Mouse (Mus musculus) limb, embryonic 15.5 days (tissue): ENCODE measurements around the gene Ncl. TPM values are rescaled to one million over a fixed set of nuclear protein-coding genes. Genes with fewer than 3 reads are reported as not detected.

Source experiments
- ATAC-seq: fragments of 200-750 bp; cut with Nextera tagmentation; 2 replicates; pipeline ENCODE4 v1.8.0; 2017; ENCODE audit warnings: low read depth, moderate TSS enrichment; ENCODE audit not compliant: insufficient number of reproducible peaks, low FRiP score, low TSS enrichment
- H3K27ac ChIP-seq: fragments of 300-500 bp; sonication (generic); 2 replicates; pipeline ENCODE4 v1.5.1; 2015; ENCODE audit warnings: moderate library complexity, mild to moderate bottlenecking, inconsistent platforms
- H3K27me3 ChIP-seq: fragments of 300-500 bp; sonication (generic); 2 replicates; pipeline ENCODE4 v1.6.1; 2015; ENCODE audit warnings: inconsistent platforms
- H3K36me3 ChIP-seq: fragments of 300-500 bp; sonication (generic); 2 replicates; pipeline ENCODE4 v1.6.1; 2015; ENCODE audit warnings: inconsistent platforms
- H3K4me1 ChIP-seq: fragments of 300-500 bp; sonication (generic); 2 replicates; pipeline ENCODE4 v1.6.1; 2015; ENCODE audit warnings: inconsistent platforms
- H3K4me2 ChIP-seq: fragments of 300-500 bp; sonication (generic); 2 replicates; pipeline ENCODE4 v1.6.1; 2015; ENCODE audit warnings: mild to moderate bottlenecking, inconsistent platforms
- H3K4me3 ChIP-seq: fragments of 300-500 bp; sonication (generic); 2 replicates; pipeline ENCODE4 v1.5.1; 2015; ENCODE audit warnings: mild to moderate bottlenecking, inconsistent platforms
- H3K9ac ChIP-seq: fragments of 300-500 bp; sonication (generic); 2 replicates; pipeline ENCODE4 v1.6.1; 2015; ENCODE audit warnings: inconsistent platforms
- H3K9me3 ChIP-seq: fragments of 300-500 bp; sonication (generic); 2 replicates; pipeline ENCODE4 v1.6.1; 2016; ENCODE audit warnings: inconsistent platforms
- WGBS: fragments of 180-500 bp; shearing (Covaris S2); methylation state at CpG from one replicate; pipeline ENCODE4 v1.1.7; 2015; 5-methylcytosine and 5-hydroxymethylcytosine counted together
- microRNA-seq: library from miRNA; unstranded; fragments of <30 nt; microRNA quantifications from one replicate; pipeline ENCODE4, GENCODE M21; 2016
- polyA plus RNA-seq: library from polyadenylated mRNA; unstranded; fragments of >200 nt; fragmentation: Nextera tagmentation; extraction: Ambion mirVana; gene quantifications from 2 replicates; pipeline ENCODE4 v1.2.1, GENCODE M21; 2015

Gene Ncl
- polyA plus RNA-seq, 1 experiment from 2014 or later: 369 TPM

DNA sequence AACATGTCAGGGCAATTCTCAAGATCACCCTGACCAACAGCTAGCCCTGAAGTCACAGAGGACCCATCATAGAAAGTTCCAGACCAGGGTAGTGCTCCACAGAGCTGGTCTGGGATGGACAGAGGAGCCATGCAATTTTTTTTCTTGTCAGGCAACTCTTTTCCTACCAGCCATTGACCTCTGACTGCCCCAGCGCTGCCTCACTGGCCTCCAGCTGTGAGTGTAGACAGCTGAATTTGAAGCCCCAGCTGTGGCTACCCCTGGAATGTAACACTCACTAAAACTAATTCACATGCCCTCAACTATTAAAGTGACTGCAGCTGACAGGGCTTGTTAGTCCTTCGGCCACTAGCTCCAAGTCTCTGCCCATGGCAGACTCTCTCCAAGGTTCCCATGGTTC lies 59.1 kb downstream of the Ncl start:
- Histone ChIP-seq H3K36me3 (peaks cover 1% of the 10 kb centered on the region; the same call in 1 of the 2 replicates), H3K27ac (no peak overlapping the region), H3K4me3 (no peak overlapping the region), H3K9me3 (no peaks in the 10 kb centered on the region), H3K27me3 (peaks cover 11% of the 10 kb centered on the region; the same call in 1 of the 2 replicates), H3K4me2 (no peak overlapping the region), H3K9ac (no peak overlapping the region), H3K4me1 (peaks cover 25% of the 10 kb centered on the region)
- no peak for ATAC-seq
- WGBS: 27% methylated on average over 2 of the region's 2 CpGs

Small RNA genes within 50 kb of the gene (microRNA-seq; reads per million reads assigned to microRNA genes)
- gene mmu-mir-3535: 41.3 reads per million, percentile 38 among the genes with 10 or more reads in this experiment

Other genes starting within 250 kb of the Ncl start
- 0.92 and 1.5 TPM in 2 replicates for gene Htr2b, start 247.4 kb downstream of the Ncl start, polyA plus RNA-seq
- gene Gm21972, start 225.8 kb downstream of the Ncl start, polyA plus RNA-seq: 0.47 TPM in 1 of 2 replicates, not detected in the other
- 16.6 and 19.2 TPM in 2 replicates for gene Armc9, start 204.6 kb downstream of the Ncl start, polyA plus RNA-seq
- gene B3gnt7, start 56.6 kb downstream of the Ncl start, polyA plus RNA-seq: 5.0 and 6.2 TPM in 2 replicates
- gene Nmur1, start 66.8 kb upstream of the Ncl start, polyA plus RNA-seq: not detected in 2 replicates
- not detected in 2 replicates for gene Tex44, start 66.9 kb upstream of the Ncl start, polyA plus RNA-seq
- 1,783 and 2,088 TPM in 2 replicates for gene Ptma, start 167.3 kb upstream of the Ncl start, polyA plus RNA-seq
- 65.5 and 66.5 TPM in 2 replicates for gene Pde6d, start 223.2 kb upstream of the Ncl start, polyA plus RNA-seq
- 36.0 and 36.6 TPM in 2 replicates for gene Cops7b, start 223.5 kb upstream of the Ncl start, polyA plus RNA-seq